Mouse (Mus musculus) midbrain, embryonic 14.5 days (tissue): ENCODE measurements at regions not wholly inside any gene's neighbourhood (a gene's known extent, or its start where the extent isn't known, plus 50 kb on each side); places are given as distances from the start of the nearest gene placed in this dataset.
"Not testable (repeated sequence)": the region's sequence is repeated elsewhere in the genome, so short reads cannot be mapped to it uniquely, and the experiment has no call there.

Experiments
- ATAC-seq: fragments of 200-750 bp; cut with Nextera tagmentation; 2 replicates; pipeline ENCODE4 v1.8.0; 2017; ENCODE audit warnings: moderate number of reproducible peaks, moderate library complexity; ENCODE audit not compliant: low FRiP score, low TSS enrichment
- DNase-seq: peaks from one replicate; pipeline ENCODE4 v3.0.0-alpha.2; 2015
- H3K27ac ChIP-seq: fragments of 300-500 bp; sonication (generic); replicated peaks from 2 replicates; pipeline ENCODE4 v1.5.1; 2014; ENCODE audit warnings: mild to moderate bottlenecking, low read depth, low read length, moderate library complexity
- H3K27me3 ChIP-seq: fragments of 300-500 bp; sonication (generic); 2 replicates; pipeline ENCODE4 v1.6.1; 2014; ENCODE audit warnings: low read length, control low read depth, mixed read lengths; ENCODE audit not compliant: control insufficient read depth, insufficient read depth
- H3K36me3 ChIP-seq: fragments of 300-500 bp; sonication (generic); 2 replicates; pipeline ENCODE4 v1.6.1; 2014; ENCODE audit warnings: low read length, control low read depth; ENCODE audit not compliant: control insufficient read depth, insufficient read depth
- H3K4me1 ChIP-seq: fragments of 300-500 bp; sonication (generic); 2 replicates; pipeline ENCODE4 v1.6.1; 2014; ENCODE audit warnings: mild to moderate bottlenecking, antibody characterized with exemption, low read length, control low read depth; ENCODE audit not compliant: control insufficient read depth, insufficient read depth
- H3K4me2 ChIP-seq: fragments of 300-500 bp; sonication (generic); 2 replicates; pipeline ENCODE4 v1.6.1; 2014; ENCODE audit warnings: mild to moderate bottlenecking, low read length, moderate library complexity
- H3K4me3 ChIP-seq: fragments of 300-500 bp; sonication (generic); replicated peaks from 2 replicates; pipeline ENCODE4 v1.5.1; 2014; ENCODE audit warnings: low read depth, low read length
- H3K9ac ChIP-seq: fragments of 300-500 bp; sonication (generic); replicated peaks from 2 replicates; pipeline ENCODE4 v1.6.1; 2014; ENCODE audit warnings: mild to moderate bottlenecking, low read length, moderate library complexity
- H3K9me3 ChIP-seq: fragments of 300-500 bp; sonication (generic); 2 replicates; pipeline ENCODE4 v1.6.1; 2016; ENCODE audit warnings: low read length, control low read depth, mixed read lengths; ENCODE audit not compliant: control insufficient read depth
- WGBS: fragments of 180-500 bp; shearing (Covaris S2); extraction: QIAGEN DNeasy Blood & Tissue Kit; methylation state at CpG from one replicate; pipeline ENCODE4 v1.1.7; 2014; 5-methylcytosine and 5-hydroxymethylcytosine counted together

GRCm38 (mm10) chr10:108111398-108111797 is 50.6 kb upstream of the Ppp1r12a start:
- no peak for DNase-seq
- no peaks in the 10 kb centered on the region for H3K27me3 ChIP-seq
- H3K9me3 ChIP-seq: no peaks in the 10 kb centered on the region
- no peak overlapping the region for H3K4me3 ChIP-seq
- H3K36me3 ChIP-seq: no peaks in the 10 kb centered on the region
- H3K27ac ChIP-seq: no peak overlapping the region
- WGBS: 94% methylated on average over 4 of the region's 4 CpGs
- H3K9ac ChIP-seq: no peak overlapping the region
- H3K4me2 ChIP-seq: no peak overlapping the region
- no peaks in the 10 kb centered on the region for H3K4me1 ChIP-seq
- no peak for ATAC-seq

- Histone ChIP-seq H3K36me3 (no peaks in the 10 kb centered on the region), H3K4me1 (no peaks in the 10 kb centered on the region), H3K27ac (no peak overlapping the region), H3K9me3 (no peaks in the 10 kb centered on the region), H3K27me3 (no peaks in the 10 kb centered on the region), H3K4me2 (no peak overlapping the region), H3K4me3 (no peak overlapping the region), H3K9ac (no peak overlapping the region)
- no peak for DNase-seq
- ATAC-seq: no peak
- 61% methylated on average over 7 of the region's 7 CpGs for WGBS
Observed at GRCm38 (mm10) chr10:108110891-108111290, 51.1 kb upstream of the Ppp1r12a start.

- Histone ChIP-seq H3K9me3 (no peaks in the 10 kb centered on the region), H3K36me3 (no peaks in the 10 kb centered on the region), H3K27me3 (no peaks in the 10 kb centered on the region), H3K27ac (no peak overlapping the region), H3K4me3 (no peak overlapping the region), H3K4me2 (no peak overlapping the region), H3K4me1 (no peaks in the 10 kb centered on the region), H3K9ac (no peak overlapping the region)
- DNase-seq: no peak
- ATAC-seq: no peak
Observed at GRCm38 (mm10) chr10:108110197-108110596, 51.8 kb upstream of the Ppp1r12a start.

GRCm38 (mm10) chr10:108108500-108108899 is 53.5 kb upstream of the Ppp1r12a start:
- not testable (repeated sequence) for H3K4me2 ChIP-seq, H3K4me3 ChIP-seq, ATAC-seq, H3K9me3 ChIP-seq, H3K27me3 ChIP-seq, H3K36me3 ChIP-seq, H3K4me1 ChIP-seq, H3K9ac ChIP-seq, DNase-seq, H3K27ac ChIP-seq
- 80% methylated on average over 4 of the region's 4 CpGs for WGBS

- Histone ChIP-seq H3K27ac (no peak overlapping the region), H3K36me3 (no peaks in the 10 kb centered on the region), H3K9ac (no peak overlapping the region), H3K4me3 (no peak overlapping the region), H3K4me2 (no peak overlapping the region), H3K9me3 (no peaks in the 10 kb centered on the region), H3K4me1 (no peaks in the 10 kb centered on the region), H3K27me3 (no peaks in the 10 kb centered on the region)
- ATAC-seq (no peak), DNase-seq (no peak)
- 89% methylated on average over 7 of the region's 7 CpGs for WGBS
Observed at GRCm38 (mm10) chr10:108101521-108101920, 60.5 kb upstream of the Ppp1r12a start.

GRCm38 (mm10) chr10:108093043-108093442 is 69.0 kb upstream of the Ppp1r12a start:
- 0 out of 2 replicates have a peak, but pooled peaks cover 2% of the 10 kb centered on the region for H3K4me1 ChIP-seq

GRCm38 (mm10) chr10:108089375-108089981 is 72.5 kb upstream of the Ppp1r12a start:
- Histone ChIP-seq H3K9me3 (no peaks in the 10 kb centered on the region), H3K27ac (no peak overlapping the region; the same call in 1 of the 2 replicates), H3K36me3 (no peaks in the 10 kb centered on the region), H3K9ac (no peak overlapping the region), H3K27me3 (no peaks in the 10 kb centered on the region), H3K4me2 (no peak overlapping the region), H3K4me1 (0 out of 2 replicates have a peak, but pooled peaks cover 2% of the 10 kb centered on the region), H3K4me3 (no peak overlapping the region)
- DNase-seq (peak; percentile 46), ATAC-seq (no peak)
- 49% methylated on average over 8 of the region's 8 CpGs for WGBS

More at GRCm38 (mm10) chr10:108093043-108093442, 69.0 kb upstream of the Ppp1r12a start:
- 83% methylated on average over 2 of the region's 2 CpGs for WGBS
- no peak overlapping the region for H3K4me3 ChIP-seq
- no peaks in the 10 kb centered on the region for H3K36me3 ChIP-seq
- no peak overlapping the region for H3K9ac ChIP-seq
- DNase-seq (no peak), ATAC-seq (no peak)
- H3K27me3 ChIP-seq: no peaks in the 10 kb centered on the region
- H3K4me2 ChIP-seq: no peak overlapping the region
- no peaks in the 10 kb centered on the region for H3K9me3 ChIP-seq
- H3K27ac ChIP-seq: no peak overlapping the region

- no peaks in the 10 kb centered on the region for H3K27me3 ChIP-seq
- H3K4me2 ChIP-seq: no peak overlapping the region
- H3K27ac ChIP-seq: no peak overlapping the region
- H3K36me3 ChIP-seq: no peaks in the 10 kb centered on the region
- no peak for ATAC-seq
- no peaks in the 10 kb centered on the region for H3K9me3 ChIP-seq
- no peak overlapping the region for H3K4me3 ChIP-seq
- 81% methylated on average over 8 of the region's 8 CpGs for WGBS
- no peak overlapping the region for H3K9ac ChIP-seq
- DNase-seq: no peak
- 0 out of 2 replicates have a peak, but pooled peaks cover 2% of the 10 kb centered on the region for H3K4me1 ChIP-seq
Observed at GRCm38 (mm10) chr10:108088883-108089282, 73.1 kb upstream of the Ppp1r12a start.

- peak; percentile 9 for DNase-seq
- no peak for ATAC-seq
- WGBS: 86% methylated on average over 7 of the region's 7 CpGs
Observed at GRCm38 (mm10) chr10:108088209-108088608, 73.8 kb upstream of the Ppp1r12a start.

More at GRCm38 (mm10) chr10:108088209-108088608, 73.8 kb upstream of the Ppp1r12a start:
- no peaks in the 10 kb centered on the region for H3K27me3 ChIP-seq
- H3K9me3 ChIP-seq: no peaks in the 10 kb centered on the region
- H3K9ac ChIP-seq: no peak overlapping the region
- 0 out of 2 replicates have a peak, but pooled peaks cover 2% of the 10 kb centered on the region for H3K4me1 ChIP-seq
- H3K4me2 ChIP-seq: no peak overlapping the region
- no peaks in the 10 kb centered on the region for H3K36me3 ChIP-seq
- no peak overlapping the region for H3K4me3 ChIP-seq
- H3K27ac ChIP-seq: no peak overlapping the region
